Mouse (Mus musculus) retina, postnatal 7 days (tissue): ENCODE measurements around the gene Lmf1.

Experiments used
- DNase-seq: peaks from one replicate; pipeline ENCODE4 v3.0.0-alpha.2; 2012; ENCODE audit warnings: low read depth, low spot score

The Lmf1 gene

DNA sequence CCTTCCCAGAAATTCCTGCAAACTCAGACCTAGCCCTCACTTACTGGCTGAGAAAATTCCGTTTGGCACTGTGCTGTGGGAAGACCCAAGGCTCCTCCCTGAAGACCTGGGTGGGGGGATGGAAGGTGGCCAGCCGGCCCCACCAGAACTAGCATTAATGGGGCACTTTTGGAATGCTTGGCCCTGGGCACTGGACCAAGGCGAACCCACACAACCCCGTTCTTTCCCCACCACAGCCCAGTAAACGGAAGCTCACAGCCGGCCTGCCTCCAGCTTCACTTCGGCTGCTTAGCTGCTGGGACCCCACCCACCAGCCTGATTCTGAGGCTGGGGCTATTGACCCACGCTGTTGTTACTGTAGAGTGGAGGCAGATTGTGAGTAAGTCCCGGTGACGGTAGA, 10.7 kb upstream of the Lmf1 start:
- no peak for DNase-seq

DNA sequence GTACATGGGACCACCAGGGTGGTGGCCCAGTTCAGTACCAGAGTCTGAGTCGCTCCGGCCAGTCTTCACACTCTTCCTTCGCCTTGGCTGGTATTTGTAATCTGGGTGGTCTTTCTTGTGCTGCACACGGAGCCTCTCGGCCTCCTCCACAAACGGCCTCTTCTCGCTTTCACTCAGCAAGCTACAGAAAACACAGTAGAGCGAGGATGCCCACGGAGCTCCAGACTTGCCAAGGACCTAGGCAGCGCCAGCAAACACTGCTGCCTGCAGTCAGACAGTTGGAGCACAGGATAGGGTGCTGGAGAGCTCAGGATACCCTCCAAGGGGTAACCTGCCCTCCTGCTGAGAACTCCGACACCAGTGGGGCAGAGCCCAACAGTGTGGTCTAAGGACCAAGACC, 10.0 kb upstream of the Lmf1 start:
- DNase-seq: no peak

DNA sequence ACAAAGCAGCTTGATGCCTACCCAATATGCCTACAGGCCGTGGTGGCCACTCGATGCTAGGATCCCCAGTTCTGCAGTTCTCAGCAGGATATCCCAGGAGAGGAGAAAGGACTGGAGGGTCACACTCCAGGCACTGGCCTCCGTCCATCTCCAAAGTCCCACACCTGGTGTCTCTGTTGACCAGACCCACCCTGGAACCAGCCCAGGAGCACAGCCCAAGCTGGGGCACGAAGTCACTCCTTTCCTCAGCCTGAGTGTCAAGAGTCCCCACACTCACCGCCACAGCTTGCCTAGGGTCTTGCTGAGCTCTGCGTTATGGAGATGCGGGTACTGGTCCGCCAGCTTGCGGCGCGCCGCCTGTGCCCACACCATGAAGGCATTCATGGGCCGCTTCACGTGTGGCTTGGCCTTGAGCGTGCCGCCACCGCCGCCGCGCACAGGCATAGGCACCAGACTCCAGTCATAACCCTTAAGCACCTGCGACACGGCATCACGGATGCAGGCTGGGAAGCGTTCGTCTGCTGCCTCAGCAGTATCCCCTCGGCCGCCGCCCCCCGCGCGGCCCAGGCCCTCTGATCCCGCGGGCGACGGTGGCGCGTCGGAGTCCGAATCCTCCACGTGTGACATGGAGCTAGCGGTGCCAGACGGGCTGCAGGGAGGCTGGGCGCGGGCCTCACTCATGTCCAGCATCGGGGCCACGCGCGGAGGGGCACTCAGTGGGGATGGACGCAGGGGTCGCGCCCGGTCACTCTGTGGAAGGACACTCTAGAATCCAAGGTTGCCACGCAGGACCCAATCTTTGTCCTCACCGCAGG, 8.8 kb upstream of the Lmf1 start:
- no peak for DNase-seq

DNA sequence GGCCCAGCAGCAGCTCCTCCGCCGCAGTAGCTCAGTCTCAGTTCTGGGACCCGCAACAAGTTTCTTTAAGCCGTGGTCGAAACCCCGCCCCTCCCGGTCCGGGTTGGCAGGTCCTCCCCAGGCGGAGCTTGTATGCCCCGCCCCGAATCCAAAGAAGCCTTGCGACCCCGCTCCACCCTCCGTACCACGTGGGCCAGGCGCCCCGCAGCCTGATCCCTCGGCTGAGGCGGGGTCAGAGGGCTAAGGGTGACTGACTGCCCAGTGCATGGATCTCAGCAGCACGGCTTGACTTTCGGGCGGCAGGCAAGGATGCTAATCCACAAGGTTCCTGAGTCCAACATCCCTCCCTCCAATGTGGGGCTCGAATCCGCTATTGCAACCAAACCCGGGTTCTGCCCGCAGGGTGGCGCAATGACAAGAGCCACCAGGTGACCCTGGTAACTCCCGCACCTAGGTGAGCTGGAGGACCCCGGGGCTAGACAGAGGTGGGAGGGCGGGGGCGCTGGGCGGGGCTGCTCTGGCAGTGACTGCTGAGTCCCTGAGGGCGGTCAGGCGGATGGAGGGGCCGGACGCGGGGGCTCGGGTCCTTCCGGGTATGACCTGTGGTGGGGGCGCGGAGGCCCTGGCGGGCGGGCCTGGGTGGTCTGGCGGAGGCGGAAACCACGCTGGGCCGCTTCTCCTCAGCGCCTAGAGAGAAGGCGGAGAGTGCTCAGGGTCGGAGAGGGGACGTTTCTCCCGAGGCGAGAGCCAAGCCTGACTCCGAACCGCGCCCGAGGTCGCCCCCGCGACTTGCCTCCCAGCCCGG, 8.0 kb upstream of the Lmf1 start, which contains the start of gene Sox8:
Gene Sox8 (minus strand): TSS at position 39 of the 805 bp plus-strand sequence.
- DNase-seq: peak; percentile 75

DNA sequence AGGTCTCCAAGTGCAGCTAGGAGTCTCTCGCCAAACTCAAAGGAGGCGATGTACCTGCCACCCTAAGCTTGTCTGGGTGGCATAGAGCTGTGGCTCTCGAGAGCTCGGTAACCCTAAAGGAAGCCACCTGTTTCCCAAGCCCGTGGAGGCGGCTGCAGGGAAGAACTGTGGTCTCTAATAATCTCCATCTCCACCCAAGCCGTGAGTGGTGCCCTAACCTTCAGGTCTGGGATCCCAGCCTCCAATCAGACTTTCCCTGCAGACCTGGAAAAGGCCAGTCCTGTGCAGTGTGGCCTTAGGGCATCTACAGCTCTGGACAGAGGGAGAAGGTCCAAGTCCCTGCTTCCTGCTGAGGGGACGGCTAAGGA, 7.4 kb upstream of the Lmf1 start:
- DNase-seq: no peak

DNA sequence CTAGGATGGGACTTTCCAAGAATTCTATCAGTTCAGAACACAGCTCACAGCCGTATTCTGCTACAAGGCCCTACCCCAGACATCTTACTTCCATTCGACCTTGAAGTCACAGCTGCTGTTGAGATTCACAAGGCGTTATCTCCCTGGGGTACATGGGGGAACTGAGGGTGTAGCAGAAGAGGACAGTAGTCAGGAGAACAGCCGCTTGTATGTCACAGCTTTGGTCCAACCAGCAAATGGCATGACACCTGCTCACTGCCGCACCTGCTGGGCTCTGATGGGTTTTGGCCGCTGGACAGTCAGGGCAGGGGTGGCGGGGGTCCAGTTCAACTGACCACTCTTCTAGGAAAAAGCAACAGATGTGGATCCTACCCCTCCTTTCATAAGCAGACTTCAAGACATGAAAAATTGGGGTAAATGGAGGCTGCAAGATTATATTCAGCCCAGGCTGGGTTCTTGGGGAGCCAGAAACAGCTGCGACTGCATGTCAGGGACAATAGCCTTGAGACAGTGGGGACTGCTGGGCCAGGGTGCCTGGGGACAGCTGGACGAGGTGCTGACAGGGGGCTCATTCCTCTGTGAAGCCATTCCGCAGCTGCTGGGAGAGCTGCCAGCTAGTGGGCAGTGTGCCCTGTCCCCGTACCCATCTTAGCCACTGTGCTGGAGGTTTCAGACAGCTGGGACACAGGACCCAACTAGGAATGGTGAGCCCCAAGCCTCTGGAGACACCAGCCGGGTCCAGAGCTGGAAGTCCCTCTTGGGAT, 3.5 kb upstream of the Lmf1 start:
- no peak for DNase-seq

DNA sequence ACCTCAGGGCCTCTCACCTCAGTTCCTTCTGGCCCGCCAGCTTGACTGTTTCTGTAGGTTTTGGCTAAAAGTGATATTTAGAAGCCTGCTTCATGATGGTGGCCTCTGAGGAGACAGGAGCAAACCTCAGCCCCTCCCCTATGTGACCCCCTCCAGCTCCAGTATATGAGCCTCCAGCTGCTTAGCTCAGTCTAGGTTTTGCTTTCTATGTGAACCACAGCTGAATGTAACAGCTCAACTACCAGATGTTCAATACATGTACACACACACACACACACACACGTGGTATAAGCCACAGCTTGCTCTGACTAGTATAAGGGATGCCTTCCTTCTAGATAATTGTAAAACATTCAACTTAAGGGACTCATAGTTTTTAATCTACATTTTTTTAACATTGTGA, 2.9 kb upstream of the Lmf1 start:
- no peak for DNase-seq

DNA sequence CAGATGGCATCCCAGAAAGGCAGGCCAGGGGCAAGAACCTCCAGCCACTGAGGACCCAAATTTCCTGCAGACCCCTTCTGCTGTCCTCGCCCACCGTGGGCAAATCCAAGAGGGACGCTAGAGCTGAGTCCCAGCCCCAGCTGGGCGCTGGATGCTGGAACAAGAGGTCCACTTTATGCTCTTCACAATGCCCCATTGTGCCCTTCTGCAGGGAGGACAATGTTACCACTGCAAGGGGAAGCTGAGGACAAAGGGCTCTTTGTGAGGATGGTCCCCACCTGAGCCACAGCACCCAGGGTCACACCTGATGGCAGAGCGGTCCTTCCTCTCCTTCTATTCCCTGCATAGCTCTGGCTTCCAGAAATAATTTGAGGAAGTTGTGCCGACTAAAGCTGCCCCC, 1.6 kb upstream of the Lmf1 start:
- DNase-seq: no peak

DNA sequence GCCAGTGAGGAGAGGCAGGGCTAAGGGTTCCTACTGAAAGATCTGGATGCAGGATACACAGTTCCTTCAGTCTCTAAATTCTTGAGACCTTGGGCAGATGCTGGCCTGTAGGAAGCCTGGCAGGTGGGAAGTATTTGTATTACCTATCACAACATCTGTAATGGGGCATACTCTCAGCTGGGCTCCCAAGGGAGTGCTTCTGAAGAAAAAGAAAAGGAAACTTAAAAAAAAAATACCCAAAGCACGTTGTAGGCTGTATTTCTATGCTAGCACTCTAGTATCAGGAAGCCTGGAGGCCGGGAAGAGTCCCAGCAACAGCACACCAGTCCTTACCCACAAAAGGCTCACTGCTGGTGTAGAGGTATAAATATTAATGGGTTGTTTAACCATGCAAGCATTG, 1.2 kb upstream of the Lmf1 start:
- DNase-seq: no peak

DNA sequence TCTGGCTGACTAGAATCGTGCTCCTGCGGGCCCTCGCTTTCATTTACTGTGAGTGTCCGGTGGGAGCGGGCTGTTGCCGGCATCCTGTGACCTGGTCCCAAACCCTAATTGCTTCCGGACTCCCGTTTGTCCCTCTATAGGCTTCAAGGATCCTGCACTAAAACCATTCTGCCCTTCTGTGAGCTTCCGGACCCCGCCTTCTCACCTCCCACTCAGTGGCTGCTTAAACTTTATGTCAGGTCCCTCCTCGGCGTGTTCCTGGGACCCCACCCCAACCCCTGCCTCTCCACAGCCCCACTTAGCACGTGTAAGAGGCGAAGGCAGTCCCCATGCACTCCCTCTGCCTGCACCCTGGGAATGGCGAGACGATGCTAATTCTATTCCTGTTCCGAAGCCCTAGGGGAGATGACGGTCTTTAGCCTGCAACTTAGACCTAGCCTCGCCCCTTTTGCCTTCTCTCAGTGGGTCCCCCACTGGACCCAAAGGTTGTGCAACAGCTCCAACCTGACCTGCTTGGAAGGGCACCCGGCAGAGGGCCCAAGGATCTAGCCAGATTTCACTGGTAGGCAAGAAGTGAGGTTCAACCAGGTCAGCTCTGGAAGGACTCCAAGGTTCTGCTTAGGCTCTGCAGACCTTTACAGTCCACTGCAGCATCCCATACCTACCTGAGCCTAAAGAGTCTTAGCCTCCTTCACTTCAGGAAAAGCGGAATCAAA, 605 bp downstream of the Lmf1 start:
- DNase-seq: no peak

DNA sequence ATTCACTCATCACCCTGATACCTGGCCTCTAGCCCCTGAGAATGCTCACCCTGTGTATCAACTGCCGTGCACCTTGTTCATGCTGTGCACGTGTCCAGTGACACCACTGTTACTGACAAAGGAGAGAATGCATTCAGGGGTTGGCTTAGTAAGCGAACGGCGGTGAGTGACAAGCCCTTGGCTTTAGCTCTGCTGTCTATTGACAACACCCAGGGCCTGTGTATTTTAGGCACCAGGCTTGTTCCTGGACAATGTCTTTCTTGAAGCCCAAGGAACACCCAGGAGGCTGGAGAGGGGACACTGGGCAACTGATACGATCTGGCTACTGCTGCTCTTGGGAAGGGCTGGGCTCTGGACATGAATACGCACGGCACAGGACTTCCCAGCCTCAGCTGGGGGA, 3.2 kb downstream of the Lmf1 start:
- DNase-seq: no peak

DNA sequence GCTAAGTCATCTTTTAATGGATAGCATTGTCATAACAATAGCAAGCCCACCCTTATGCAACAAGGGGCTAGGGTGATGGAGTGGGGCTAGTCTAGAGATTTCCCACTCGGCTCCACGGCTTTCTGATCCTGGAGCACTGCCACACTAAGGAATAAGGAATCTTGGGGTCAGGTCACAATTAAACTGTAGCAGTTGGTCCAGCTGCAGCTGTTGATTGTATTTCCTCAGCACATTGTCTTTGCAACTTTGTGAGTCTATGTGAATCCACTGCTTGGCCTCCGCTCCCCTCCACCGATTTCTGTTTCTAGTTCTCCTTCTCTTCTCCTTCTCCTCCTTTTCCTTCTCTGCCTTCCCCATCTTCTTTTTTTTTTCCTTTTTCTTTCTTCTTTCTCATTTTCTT, 4.2 kb downstream of the Lmf1 start:
- no peak for DNase-seq

DNA sequence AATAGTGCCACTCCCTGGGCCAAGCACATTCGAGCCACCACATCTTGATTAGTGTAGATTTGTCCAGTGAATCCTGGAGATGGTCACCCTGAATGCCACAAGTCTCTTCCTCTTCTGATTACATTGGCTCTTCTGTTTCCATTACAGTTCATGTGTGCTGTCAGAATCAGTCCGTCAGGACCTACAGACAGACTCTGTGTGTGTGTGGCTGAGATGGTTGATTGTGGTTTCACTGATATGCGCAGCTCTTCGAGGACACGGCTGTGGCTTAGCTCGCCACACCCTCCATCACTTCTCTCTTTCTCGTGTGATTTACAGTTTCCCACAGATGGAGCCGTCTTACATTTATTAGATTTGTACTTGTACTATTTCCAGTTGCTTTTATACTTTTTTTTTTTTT, 5.0 kb downstream of the Lmf1 start:
- no peak for DNase-seq

DNA sequence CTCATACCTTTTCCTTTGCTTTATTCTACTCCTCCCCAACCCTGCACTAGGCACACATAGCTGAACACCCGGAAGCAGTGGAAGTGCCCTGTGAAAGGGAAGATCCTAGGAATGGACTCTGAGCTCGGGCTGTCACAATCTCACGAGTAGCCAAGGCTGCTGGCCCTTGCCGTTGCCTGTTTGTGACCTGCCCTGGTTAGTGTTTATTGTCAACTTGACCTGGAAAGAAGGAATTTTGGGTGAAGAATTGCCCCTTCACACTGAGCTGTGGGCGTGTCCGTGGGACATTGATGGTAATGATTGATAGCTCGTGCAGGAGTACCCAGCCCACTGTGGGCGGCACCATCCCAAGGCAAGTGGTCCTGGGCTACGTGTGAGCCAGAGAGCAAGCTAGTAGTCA, 5.8 kb downstream of the Lmf1 start:
- DNase-seq: no peak

DNA sequence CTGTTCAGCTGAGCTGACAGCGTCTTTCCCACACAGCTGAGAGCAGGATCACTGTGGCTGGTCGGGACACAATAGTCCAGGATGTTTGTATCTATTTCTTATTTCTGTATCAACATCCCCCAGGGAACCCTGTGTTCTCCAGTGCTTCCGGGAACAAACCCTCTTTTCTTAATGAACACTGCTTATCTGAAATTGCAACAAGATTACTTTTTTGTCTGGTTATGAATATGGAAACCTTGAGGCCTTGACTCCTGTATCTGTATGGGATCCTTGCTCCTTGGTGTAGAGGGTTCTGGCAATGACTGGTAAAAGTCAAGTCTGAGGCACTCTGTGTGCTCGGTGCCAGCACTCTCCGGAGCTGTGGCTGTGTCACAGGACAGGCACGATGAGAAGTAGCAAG, 11.2 kb downstream of the Lmf1 start:
- DNase-seq: no peak

DNA sequence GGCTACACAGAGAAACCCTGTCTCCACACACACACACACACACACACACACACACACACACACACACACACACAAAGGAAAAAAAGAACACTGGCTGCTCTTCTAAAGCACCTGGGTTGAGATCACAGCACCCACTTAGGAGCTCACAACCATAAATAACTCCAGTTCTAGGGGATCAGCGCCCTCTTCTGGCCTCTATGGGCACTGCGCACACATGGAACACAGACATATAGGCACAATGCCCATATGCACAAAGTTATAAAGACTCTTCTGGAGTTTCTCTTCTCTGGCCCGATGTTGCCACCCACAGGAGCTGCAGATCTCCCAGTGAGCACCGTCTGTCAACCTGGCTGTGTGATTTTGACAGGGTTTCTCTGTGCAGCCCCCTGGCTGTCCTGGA, 12.1 kb downstream of the Lmf1 start:
- DNase-seq: no peak

DNA sequence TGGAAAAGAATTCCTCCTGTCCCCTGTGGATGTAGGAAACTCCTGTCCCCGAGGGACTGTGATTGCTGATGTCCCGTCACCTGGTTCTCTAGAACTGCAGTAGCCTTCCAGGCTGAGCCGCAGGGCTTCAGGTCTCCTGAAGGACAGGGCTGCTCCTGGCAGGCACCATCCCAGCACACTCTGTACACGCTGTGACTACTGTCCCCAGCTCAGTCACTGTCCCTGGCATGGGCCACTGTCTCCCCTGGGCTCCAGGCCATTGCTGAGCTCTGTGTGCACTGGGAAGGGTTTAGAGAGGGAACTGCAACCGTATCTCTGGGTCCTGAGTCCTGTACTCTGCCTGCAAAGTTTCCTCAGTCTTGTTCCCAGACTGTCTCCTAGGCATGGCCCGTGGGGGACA, 13.5 kb downstream of the Lmf1 start:
- no peak for DNase-seq

DNA sequence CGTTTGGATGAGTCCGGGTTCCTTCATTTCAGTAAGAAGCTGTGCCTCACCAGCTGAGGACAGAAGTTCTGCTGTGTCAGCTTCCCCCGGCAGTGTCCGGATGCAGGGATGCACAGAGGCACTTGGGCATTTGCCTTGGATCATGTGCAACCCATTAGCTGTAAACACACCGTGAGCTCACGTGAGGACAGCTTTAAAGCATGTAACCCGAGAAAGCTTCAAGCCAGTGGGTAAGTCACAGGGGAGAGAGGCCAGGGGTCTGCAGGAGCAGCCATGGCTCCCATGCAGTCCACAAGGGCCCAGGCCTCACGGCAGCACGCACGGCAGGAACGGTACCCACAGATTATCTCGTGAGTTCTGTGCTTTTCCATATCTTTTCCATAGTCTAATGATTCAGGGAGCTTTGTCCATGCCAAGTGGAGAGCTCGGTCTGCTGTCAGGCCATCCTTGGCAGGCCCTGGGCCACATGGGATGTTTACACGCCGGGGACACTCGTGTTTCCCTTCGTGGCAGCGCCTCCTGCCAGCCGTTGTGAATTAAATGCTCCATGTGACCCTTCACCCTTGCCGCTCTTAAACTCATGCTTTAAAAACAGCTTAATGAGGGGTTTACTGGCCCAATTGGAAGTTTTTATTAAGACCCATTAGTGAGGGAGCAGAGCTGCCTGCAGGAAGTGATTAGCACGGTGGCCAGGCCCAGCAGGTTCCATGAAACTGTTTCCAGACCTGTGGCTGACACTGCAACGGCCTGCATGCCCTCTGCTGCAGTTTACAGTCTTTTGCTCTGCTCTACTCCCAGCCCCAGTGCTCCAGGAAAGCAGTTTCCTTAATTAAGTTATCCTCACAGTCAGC, 14.8 kb downstream of the Lmf1 start:
- no peak for DNase-seq

DNA sequence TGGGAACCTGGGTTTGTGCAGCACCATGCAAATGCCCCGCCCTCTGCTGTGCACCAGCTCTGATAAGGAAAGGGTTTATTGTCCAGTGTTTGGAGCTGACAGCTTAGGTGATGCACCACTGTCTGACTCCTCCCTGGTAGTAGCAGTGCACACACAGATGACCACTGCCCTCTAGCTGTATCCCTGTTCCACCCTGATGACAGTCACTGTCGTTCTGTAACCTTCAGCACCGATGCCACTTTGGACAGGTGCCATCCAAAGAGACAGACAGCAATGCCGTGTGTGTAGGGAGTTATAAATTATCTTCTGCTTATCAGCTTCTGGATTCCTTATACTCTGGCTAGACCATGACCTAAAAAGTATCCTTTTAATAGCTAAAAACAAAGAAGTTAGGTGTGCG, 16.6 kb downstream of the Lmf1 start:
- no peak for DNase-seq

DNA sequence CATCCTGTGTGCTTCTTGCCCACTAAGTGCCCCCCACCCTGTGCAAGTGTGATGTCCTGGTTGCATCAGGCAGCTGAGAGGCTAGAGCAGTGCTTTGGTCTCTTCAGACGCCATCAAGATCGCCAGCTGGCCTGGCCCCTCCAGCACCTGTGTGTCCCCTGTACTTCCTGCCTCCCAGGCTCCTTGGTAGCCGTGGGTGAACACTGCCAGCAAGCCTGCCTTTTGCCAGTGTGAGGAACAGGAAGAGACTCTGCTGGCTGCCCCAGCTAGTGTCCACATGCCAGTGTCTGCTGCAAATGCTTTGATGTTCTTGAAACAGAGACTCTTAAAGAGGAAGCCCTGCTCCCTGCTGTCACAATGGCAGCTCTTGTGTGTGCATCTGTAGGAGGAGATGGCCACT, 18.7 kb downstream of the Lmf1 start:
- no peak for DNase-seq

DNA sequence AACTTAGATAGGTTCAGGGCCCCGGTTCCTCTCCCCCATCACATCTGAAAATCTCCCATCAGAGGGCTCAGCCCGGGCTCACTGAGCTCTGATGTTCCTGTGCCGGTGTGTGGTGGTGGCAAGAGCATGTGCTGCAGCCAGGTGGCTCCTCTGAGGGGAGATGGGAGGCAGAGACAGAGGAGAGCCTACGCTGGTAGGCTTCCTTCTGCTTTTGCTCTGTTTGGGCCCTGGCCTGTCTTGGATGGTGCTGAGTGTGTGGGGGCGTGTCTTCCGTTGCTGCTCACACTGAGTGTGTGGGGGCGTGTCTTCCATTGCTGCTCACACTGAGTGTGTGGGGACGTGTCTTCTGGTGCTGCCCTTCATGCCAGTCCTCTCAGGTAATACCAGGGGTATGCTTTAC, 23.5 kb downstream of the Lmf1 start:
- no peak for DNase-seq
